Mouse (Mus musculus) B cell, adult 2 months (primary cell): ENCODE results near the gene P2rx7.

Experiments
- DNase-seq, 2 experiments: peaks; one replicate each; pipeline ENCODE4 v3.0.0; 2022

The P2rx7 gene

GRCm38 (mm10) chr5:122695516-122695915 lies 51.8 kb downstream of the P2rx7 start:
- no peak for DNase-seq

- DNase-seq: peak; percentile 31 to 32
Measured at GRCm38 (mm10) chr5:122698041-122698700, 54.5 kb downstream of the P2rx7 start.

- peak in 1 of 2 experiments; percentile 28 for DNase-seq
Measured at GRCm38 (mm10) chr5:122698701-122699060, 55.0 kb downstream of the P2rx7 start.

GRCm38 (mm10) chr5:122700109-122700836 lies 56.6 kb downstream of the P2rx7 start:
- no peak for DNase-seq

GRCm38 (mm10) chr5:122700837-122701212 lies 57.1 kb downstream of the P2rx7 start:
- DNase-seq: no peak

- no peak for DNase-seq
Measured at GRCm38 (mm10) chr5:122702156-122702555, 58.4 kb downstream of the P2rx7 start.

- no peak for DNase-seq
Measured at GRCm38 (mm10) chr5:122703574-122703973, 59.9 kb downstream of the P2rx7 start.

- DNase-seq: no peak
Measured at GRCm38 (mm10) chr5:122704571-122704970, 60.9 kb downstream of the P2rx7 start.

- DNase-seq: no peak
Measured at GRCm38 (mm10) chr5:122705174-122705573, 61.5 kb downstream of the P2rx7 start.

- no peak for DNase-seq
Measured at GRCm38 (mm10) chr5:122706917-122707275, 63.2 kb downstream of the P2rx7 start.

GRCm38 (mm10) chr5:122707276-122708181 lies 63.8 kb downstream of the P2rx7 start, which contains the start of gene P2rx4:
P2rx4 (plus strand) TSS chr5:122707544.
- peak; percentile 93 for DNase-seq

- no peak for DNase-seq
Measured at GRCm38 (mm10) chr5:122708819-122709218, 65.1 kb downstream of the P2rx7 start.

- no peak for DNase-seq
Measured at GRCm38 (mm10) chr5:122715723-122716122, 72.0 kb downstream of the P2rx7 start.

GRCm38 (mm10) chr5:122716793-122717192 lies 73.1 kb downstream of the P2rx7 start:
- DNase-seq: peak; percentile 30 to 37

GRCm38 (mm10) chr5:122718400-122718799 lies 74.7 kb downstream of the P2rx7 start:
- DNase-seq: no peak

GRCm38 (mm10) chr5:122719168-122719567 lies 75.5 kb downstream of the P2rx7 start:
- no peak for DNase-seq

GRCm38 (mm10) chr5:122725453-122725852 lies 81.7 kb downstream of the P2rx7 start:
- DNase-seq: no peak

- peak; percentile 77 to 81 for DNase-seq
Measured at GRCm38 (mm10) chr5:122726068-122726467, 82.4 kb downstream of the P2rx7 start.

GRCm38 (mm10) chr5:122726595-122726994 lies 82.9 kb downstream of the P2rx7 start:
- DNase-seq: no peak

GRCm38 (mm10) chr5:122727096-122727495 lies 83.4 kb downstream of the P2rx7 start:
- no peak for DNase-seq

GRCm38 (mm10) chr5:122730776-122731175 lies 87.1 kb downstream of the P2rx7 start:
- no peak for DNase-seq

- DNase-seq: peak; percentile 88 to 89
Measured at GRCm38 (mm10) chr5:122731321-122731720, 87.6 kb downstream of the P2rx7 start.

GRCm38 (mm10) chr5:122731991-122732673 lies 88.4 kb downstream of the P2rx7 start:
- DNase-seq: peak; percentile 37 to 39
